ENCODE assay signal across 21 mouse cellular contexts in the genomic region with DNA sequence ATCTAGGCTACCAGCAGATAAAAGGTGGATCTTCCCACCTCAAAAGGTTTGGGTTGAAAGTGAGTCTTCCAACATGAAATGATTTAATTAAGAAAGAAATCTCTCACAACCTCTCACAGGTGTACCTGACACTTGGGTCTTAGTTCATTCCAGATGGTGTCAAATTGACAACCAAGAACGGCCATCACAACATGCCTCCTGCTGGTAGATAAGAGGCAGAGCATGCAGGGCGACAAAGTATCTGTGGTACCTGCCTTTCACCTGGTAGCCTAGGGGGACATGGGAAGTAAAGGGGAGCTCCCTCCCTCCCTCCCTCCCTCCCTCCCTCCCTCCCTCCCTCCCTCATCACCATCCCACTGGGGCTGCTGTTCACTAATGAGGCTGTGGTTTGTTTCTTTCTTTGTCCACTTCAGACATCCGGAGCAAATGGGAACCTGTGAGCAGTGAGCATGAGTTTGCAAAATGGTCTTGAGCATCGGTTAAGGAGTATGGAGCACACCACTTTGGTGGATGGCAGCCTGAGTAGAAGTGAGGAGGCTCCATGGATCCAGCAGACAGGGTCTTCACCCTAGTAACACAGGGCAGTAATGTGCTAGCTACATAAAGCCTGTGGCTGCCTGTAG. TPM values are rescaled to one million over a fixed set of nuclear protein-coding genes. Genes with fewer than 3 reads are reported as not detected.
DNase-seq lines count a peak whose midpoint lies in the region; ATAC-seq and TF ChIP-seq lines count a peak whose summit lies in the region.
"Had no signal": no experiment of that assay in that cellular context is flagged by ENCODE, and none has a peak within 500 bp of the region (broad histone marks: within the 10 kb centered on the region; RNA-seq: fewer than 3 reads in every experiment).

No protein-coding gene starts in this region.

- no peak overlapping the region for H3K27ac ChIP-seq in kidney, postnatal 0 days
- no peak overlapping the region for H3K27ac ChIP-seq in midbrain, postnatal 0 days (ENCODE audit: low read depth, low read length)
- H3K27ac ChIP-seq in midbrain, embryonic 15.5 days, result no peak overlapping the region
- H3K27ac ChIP-seq in cerebellum, adult 2 months (ENCODE audit: insufficient read depth, low read length), result no peak overlapping the region
- H3K27ac ChIP-seq: embryonic facial prominence, embryonic 12.5 days; heart, embryonic 10.5 days; hindbrain, embryonic 13.5 days; macrophage had no signal

- H3K9ac ChIP-seq in kidney, postnatal 0 days (ENCODE audit: low read depth, low read length), result no peak overlapping the region
- no peak overlapping the region for H3K9ac ChIP-seq in midbrain, postnatal 0 days (replicated peaks; ENCODE audit: low read length, poor library complexity, severe bottlenecking)
- no peak overlapping the region for H3K9ac ChIP-seq in midbrain, embryonic 15.5 days
- H3K9ac ChIP-seq: embryonic facial prominence, embryonic 12.5 days; hindbrain, embryonic 13.5 days had no signal

- H3K36me3 ChIP-seq in kidney, postnatal 0 days (ENCODE audit: insufficient read depth, low read length), result no peaks in the 10 kb centered on the region
- no peaks in the 10 kb centered on the region for H3K36me3 ChIP-seq in midbrain, postnatal 0 days (ENCODE audit: insufficient read depth, low read length)
- H3K36me3 ChIP-seq in midbrain, embryonic 15.5 days (replicated peaks), result no peaks in the 10 kb centered on the region
- H3K36me3 ChIP-seq: embryonic facial prominence, embryonic 12.5 days; heart, embryonic 10.5 days; hindbrain, embryonic 13.5 days had no signal

- no peaks in the 10 kb centered on the region for H3K27me3 ChIP-seq in kidney, postnatal 0 days (ENCODE audit: insufficient read depth, low read length)
- no peaks in the 10 kb centered on the region for H3K27me3 ChIP-seq in midbrain, postnatal 0 days (ENCODE audit: insufficient read depth, low read length)
- H3K27me3 ChIP-seq in midbrain, embryonic 15.5 days (replicated peaks), result no peaks in the 10 kb centered on the region
- no peaks in the 10 kb centered on the region for H3K27me3 ChIP-seq in cerebellum, adult 2 months (ENCODE audit: control insufficient read depth, insufficient read depth, low read length)
- H3K27me3 ChIP-seq: embryonic facial prominence, embryonic 12.5 days; hindbrain, embryonic 13.5 days had no signal

- no peak for TF ChIP-seq POLR2A in cerebellum, adult 2 months (IDR thresholded peaks at IDR 0.05; ENCODE audit: borderline replicate concordance, insufficient read depth, low read length)

- no peak for DNase-seq in kidney, postnatal 0 days (ENCODE audit: low spot score)
- DNase-seq in kidney, postnatal 14 days, result no peak
- no peak for DNase-seq in midbrain, postnatal 0 days (ENCODE audit: low spot score)
- no peak for DNase-seq in kidney, adult 8-10 months
- no peak for DNase-seq in cerebellum, adult 2 months
- DNase-seq: cerebellum, adult 8-10 months; gastrocnemius, postnatal 36 days; left cerebral cortex, postnatal 4 days; liver; lung, adult 18-20 months; thymus, postnatal 36 days had no signal

- 66% methylated on average over 4 of the region's 4 CpGs for WGBS in kidney, postnatal 0 days
- WGBS in midbrain, postnatal 0 days, result 69% methylated on average over 4 of the region's 4 CpGs
- whole genome bisulfite sequencing in midbrain, embryonic 15.5 days, result 73% methylated on average over 4 of the region's 4 CpGs
- 79% methylated on average over 4 of the region's 4 CpGs for WGBS in cerebellum, adult 2 months

- ATAC-seq in kidney, postnatal 0 days (replicated peaks; ENCODE audit: low FRiP score, low read depth), result no peak
- no peak for ATAC-seq in midbrain, postnatal 0 days (ENCODE audit: low FRiP score)
- no peak for ATAC-seq in midbrain, embryonic 15.5 days (replicated peaks)
- ATAC-seq in common myeloid progenitor, adult 5-6 weeks (replicated peaks; ENCODE audit: low read depth, poor library complexity, severe bottlenecking), result peak; percentile 63
- ATAC-seq: forebrain, embryonic 14.5 days; inflammation-experienced regulatory T-cells, adult 6 months had no signal

- H3K9me3 ChIP-seq in kidney, postnatal 0 days (replicated peaks; ENCODE audit: low read length), result no peaks in the 10 kb centered on the region
- no peaks in the 10 kb centered on the region for H3K9me3 ChIP-seq in midbrain, postnatal 0 days (ENCODE audit: low read length)
- no peaks in the 10 kb centered on the region for H3K9me3 ChIP-seq in midbrain, embryonic 15.5 days
- H3K9me3 ChIP-seq: embryonic facial prominence, embryonic 12.5 days; heart, embryonic 10.5 days; hindbrain, embryonic 13.5 days had no signal

- H3K4me2 ChIP-seq in kidney, postnatal 0 days (ENCODE audit: low read length), result no peak overlapping the region
- H3K4me2 ChIP-seq in midbrain, postnatal 0 days (ENCODE audit: low read depth, low read length, poor library complexity, severe bottlenecking), result no peak overlapping the region
- no peak overlapping the region for H3K4me2 ChIP-seq in midbrain, embryonic 15.5 days
- H3K4me2 ChIP-seq: embryonic facial prominence, embryonic 12.5 days; hindbrain, embryonic 13.5 days; midbrain, embryonic 11.5 days had no signal

- no peak overlapping the region for H3K4me3 ChIP-seq in kidney, postnatal 0 days (replicated peaks; ENCODE audit: low read depth, low read length)
- H3K4me3 ChIP-seq in midbrain, postnatal 0 days (ENCODE audit: low read depth, low read length), result no peak overlapping the region
- H3K4me3 ChIP-seq in midbrain, embryonic 15.5 days, result no peak overlapping the region
- no peak overlapping the region for H3K4me3 ChIP-seq in cerebellum, adult 2 months (replicated peaks; ENCODE audit: insufficient read depth, low read depth, low read length)
- H3K4me3 ChIP-seq: embryonic facial prominence, embryonic 12.5 days; erythroblast, embryonic 14.5 days; heart, embryonic 10.5 days; hindbrain, embryonic 13.5 days had no signal

- no peaks in the 10 kb centered on the region for H3K4me1 ChIP-seq in kidney, postnatal 0 days (replicated peaks; ENCODE audit: insufficient read depth, low read length)
- H3K4me1 ChIP-seq in midbrain, postnatal 0 days (ENCODE audit: insufficient read depth, low read length), result peaks cover 7% of the 10 kb centered on the region; the same call in 1 of the 2 replicates
- H3K4me1 ChIP-seq in midbrain, embryonic 15.5 days, result 0 out of 2 replicates have a peak, but pooled peaks cover 4% of the 10 kb centered on the region
- no peaks in the 10 kb centered on the region for H3K4me1 ChIP-seq in cerebellum, adult 2 months (ENCODE audit: control insufficient read depth, insufficient read depth, low read length)
- H3K4me1 ChIP-seq: embryonic facial prominence, embryonic 12.5 days had no signal

- peak; percentile 30; the same call in 1 of the 2 replicates for TF ChIP-seq CTCF in kidney, postnatal 0 days (IDR thresholded peaks at IDR 0.05; ENCODE audit: low read depth)
- TF ChIP-seq CTCF in midbrain, postnatal 0 days (IDR thresholded peaks at IDR 0.05), result peak; percentile 29
- no peak for TF ChIP-seq CTCF in cerebellum, adult 2 months (IDR thresholded peaks at IDR 0.05; ENCODE audit: borderline replicate concordance, insufficient read depth, low read depth, low read length)

RNA-seq across cellular contexts. Expression of a gene that starts 11.1 kb away (rescaled TPM):
- 2.9 TPM in 2 replicates for polyA plus RNA-seq in kidney, postnatal 0 days (2015; fragmentation: Nextera tagmentation; extraction: Ambion mirVana)
- total RNA-seq in midbrain, postnatal 0 days (2014; rRNA removed), result 67.4 and 80.5 TPM in 2 replicates
- 9.6 and 10.6 TPM in 2 replicates for polyA plus RNA-seq in midbrain, postnatal 0 days (2015; fragmentation: Nextera tagmentation; extraction: Ambion mirVana)
- 12.5 and 12.8 TPM in 2 replicates for polyA plus RNA-seq in midbrain, embryonic 15.5 days (2015; fragmentation: Nextera tagmentation; extraction: Ambion mirVana)
- not detected in 2 replicates for total RNA-seq in common myeloid progenitor, adult 5-6 weeks (2017)
- polyA plus RNA-seq in cerebellum, adult 2 months (2012; rRNA removed), result 29.2 and 31.9 TPM in 2 replicates
- polyA plus RNA-seq: erythroblast, embryonic 14.5 days; inflammation-experienced regulatory T-cells, adult 6 months; macrophage had no signal
